Comparison of ENCODE assay signal across 27 mouse cellular contexts in genomic region chr4:120313309-120313708, GRCm38 (mm10). TPM values are rescaled to one million over a fixed set of nuclear protein-coding genes. Genes with fewer than 3 reads are reported as not detected.
DNase-seq lines count a peak whose midpoint lies in the region; ATAC-seq and TF ChIP-seq lines count a peak whose summit lies in the region.
"Had no signal": no experiment of that assay in that cellular context is flagged by ENCODE, and none has a peak within 500 bp of the region (broad histone marks: within the 10 kb centered on the region; RNA-seq: fewer than 3 reads in every experiment).

No protein-coding gene starts in this region.

- H3K79me3 ChIP-seq in C2C12 (ENCODE audit: low read depth) = no peaks in the 10 kb centered on the region

- no peaks in the 10 kb centered on the region for H3K36me3 ChIP-seq in C2C12 (ENCODE audit: control insufficient read depth, insufficient read depth)
- H3K36me3 ChIP-seq: embryonic facial prominence, embryonic 15.5 days; liver, embryonic 12.5 days; midbrain, embryonic 13.5 days; neural tube, embryonic 15.5 days; stomach, embryonic 15.5 days had no signal

- no peak for TF ChIP-seq CTCF in C2C12 (IDR thresholded peaks at IDR 0.05; ENCODE audit: control insufficient read depth, insufficient read depth, insufficient read length)
- TF ChIP-seq CTCF in brain, embryonic 14.5 days (IDR thresholded peaks at IDR 0.05; ENCODE audit: borderline replicate concordance, extremely low read depth, insufficient read depth, insufficient read length) = no peak

- peak; percentile 93 for ATAC-seq in megakaryocyte progenitor cell, adult 5-6 weeks (replicated peaks; ENCODE audit: poor library complexity)
- ATAC-seq: activated CD4-positive, CD25-positive, alpha-beta regulatory T cell, adult 4 months; forebrain, embryonic 13.5 days; intestine, postnatal 0 days; liver, embryonic 12.5 days; liver, postnatal 0 days; midbrain, embryonic 13.5 days had no signal

- DNase-seq in 416B (ENCODE audit: low read depth) = peak; percentile 54
- DNase-seq in brain, embryonic 14.5 days (ENCODE audit: low read depth) = peak; percentile 41
- DNase-seq in layer of hippocampus, postnatal 36 days = no peak
- DNase-seq in frontal cortex, postnatal 36 days (ENCODE audit: low spot score in 2 of 2) = no peak
- DNase-seq: adrenal gland, adult 8-10 months; cerebellum, adult 11-12 months; cerebellum, adult 9-11 months; gastrocnemius, adult 2 months; heart, postnatal 4 days; kidney, postnatal 14 days; left cerebral cortex, postnatal 4 days; liver, postnatal 0 days; lung, postnatal 36 days; retina, postnatal 1 day; right cerebral cortex, postnatal 14 days had no signal

- H3K79me2 ChIP-seq in C2C12 (ENCODE audit: control insufficient read depth, insufficient read depth) = no peaks in the 10 kb centered on the region

- H3ac ChIP-seq in C2C12 (ENCODE audit: control insufficient read depth, insufficient read length, low read depth) = no peak overlapping the region

- TF ChIP-seq POLR2A in brain, embryonic 14.5 days (IDR thresholded peaks at IDR 0.05; ENCODE audit: borderline replicate concordance, extremely low read depth, insufficient read depth, insufficient read length, poor library complexity, severe bottlenecking) = no peak

- H3K27me3 ChIP-seq in C2C12 (ENCODE audit: control insufficient read depth, insufficient read depth, insufficient read length) = peaks cover 13% of the 10 kb centered on the region
- H3K27me3 ChIP-seq: embryonic facial prominence, embryonic 15.5 days; neural tube, embryonic 15.5 days; stomach, embryonic 15.5 days had no signal

- H3K4me3 ChIP-seq in C2C12 (ENCODE audit: insufficient read depth, poor library complexity, severe bottlenecking) = no peak overlapping the region
- H3K4me3 ChIP-seq: embryonic facial prominence, embryonic 15.5 days; forebrain, embryonic 13.5 days; gastrocnemius, adult 2 months; liver, embryonic 12.5 days; midbrain, embryonic 13.5 days; neural tube, embryonic 15.5 days; stomach, embryonic 15.5 days had no signal

TF ChIP-seq in C2C12, 6 proteins besides CTCF, POLR2A, EP300 and RAD21:
- TF ChIP-seq USF1 (IDR thresholded peaks at IDR 0.05; ENCODE audit: low read depth) (peak; percentile 81), MYOG (IDR thresholded peaks at IDR 0.05; ENCODE audit: control insufficient read depth, extremely low read depth, insufficient read length) (no peak), MYOD1 (IDR thresholded peaks at IDR 0.05; ENCODE audit: control insufficient read depth, insufficient read length, low read depth) (no peak)

RNA-seq across cellular contexts. Expression of gene Foxo6, which starts 26.2 kb away (rescaled TPM):
- 0.76 TPM for polyA plus RNA-seq in C2C12 (2012; fragmentation: generic; extraction: Trizol)
- polyA plus RNA-seq in brain, embryonic 14.5 days (2012; rRNA removed) = 22.7 and 35.4 TPM in 2 replicates
- total RNA-seq in megakaryocyte progenitor cell, adult 5-6 weeks (2015) = not detected in 2 replicates
- total RNA-seq in megakaryocyte progenitor cell, adult 5-6 weeks (2017) = not detected in 2 replicates
- 10 to 100 TPM; 37.1 to 38.6 TPM for total RNA-seq in layer of hippocampus, postnatal 36 days (2021)
- total RNA-seq: megakaryocyte-erythroid progenitor cell, adult 5-6 weeks; monocyte, adult 5-6 weeks had no signal
- polyA plus RNA-seq: activated CD4-positive, CD25-positive, alpha-beta regulatory T cell, adult 4 months; liver, embryonic 12.5 days; liver, postnatal 0 days had no signal

Comparison
In these comparisons a context has a peak if more than half of its experiments do, and no peak if none do; other contexts are left out.
1. DNase-seq: peak in 416B (single experiment) and brain, embryonic 14.5 days (single experiment); none in layer of hippocampus, postnatal 36 days (0 of 2) and frontal cortex, postnatal 36 days (0 of 2).
2. RNA of gene Foxo6, which starts 26.2 kb away (total RNA-seq): 37.1 to 38.6 TPM in layer of hippocampus, postnatal 36 days; not detected in megakaryocyte progenitor cell, adult 5-6 weeks; every median in the first group is over 10 times any median in the second.